Comparison of ENCODE assay signal across 20 mouse cellular contexts in genomic region chr14:27019850-27020249, GRCm38 (mm10). TPM values are rescaled to one million over a fixed set of nuclear protein-coding genes. Genes with fewer than 3 reads are reported as not detected.
A peak's percentile ranks its signal among the peaks of the same experiment; 100 is the strongest.
DNase-seq lines count a peak whose midpoint lies in the region; ATAC-seq and TF ChIP-seq lines count a peak whose summit lies in the region.
"Had no signal": no experiment of that assay in that cellular context is flagged by ENCODE, and none has a peak within 500 bp of the region (broad histone marks: within the 10 kb centered on the region; RNA-seq: fewer than 3 reads in every experiment).

No protein-coding gene starts in this region.

- TF ChIP-seq POLR2A in kidney, adult 2 months (IDR thresholded peaks at IDR 0.05; ENCODE audit: low read depth, low read length), result no peak

- TF ChIP-seq CTCF in kidney, adult 2 months (conservative IDR thresholded peaks at IDR 0.05; ENCODE audit: insufficient read depth, insufficient read length, low read depth, low read length), result no peak

- H3K27ac ChIP-seq in kidney, adult 2 months (ENCODE audit: insufficient read depth, low read depth, low read length), result no peak overlapping the region
- H3K27ac ChIP-seq in hindbrain, embryonic 12.5 days, result no peak overlapping the region
- H3K27ac ChIP-seq: hindbrain, embryonic 10.5 days; macrophage; midbrain, embryonic 15.5 days had no signal

- no peaks in the 10 kb centered on the region for H3K36me3 ChIP-seq in kidney, adult 2 months (ENCODE audit: control insufficient read depth, insufficient read depth, low read length)
- no peaks in the 10 kb centered on the region for H3K36me3 ChIP-seq in hindbrain, embryonic 12.5 days
- H3K36me3 ChIP-seq: hindbrain, embryonic 10.5 days; midbrain, embryonic 15.5 days had no signal

- 51% methylated on average over 14 of the region's 14 CpGs for WGBS in kidney, adult 2 months
- whole genome bisulfite sequencing in hindbrain, embryonic 12.5 days, result 90% methylated on average over 14 of the region's 14 CpGs

- DNase-seq in kidney, adult 2 months, result peak; percentile 68
- DNase-seq in kidney, postnatal 14 days, result no peak
- DNase-seq in 3T3-L1 (ENCODE audit: low read depth, low spot score), result peak; percentile 60
- peak; percentile 48 for DNase-seq in adipocyte (ENCODE audit: low spot score)
- peak; percentile 68 for DNase-seq in fibroblast of lung, adult 2 months (ENCODE audit: low read depth)
- DNase-seq in cerebellum, adult 11-12 months, result no peak
- DNase-seq: cerebellum, adult 9-11 months; forebrain, postnatal 0 days; gastrocnemius, postnatal 14 days; kidney, postnatal 4 days had no signal

- no peak overlapping the region for H3K4me2 ChIP-seq in hindbrain, embryonic 12.5 days (replicated peaks)
- H3K4me2 ChIP-seq: heart, embryonic 11.5 days; liver, embryonic 11.5 days; midbrain, embryonic 15.5 days had no signal

- H3K9me3 ChIP-seq in hindbrain, embryonic 12.5 days (replicated peaks), result no peaks in the 10 kb centered on the region
- H3K9me3 ChIP-seq: hindbrain, embryonic 10.5 days; midbrain, embryonic 15.5 days had no signal

- no peaks in the 10 kb centered on the region for H3K27me3 ChIP-seq in kidney, adult 2 months (replicated peaks; ENCODE audit: control insufficient read depth, insufficient read depth, low read length)
- H3K27me3 ChIP-seq in hindbrain, embryonic 12.5 days, result no peaks in the 10 kb centered on the region
- H3K27me3 ChIP-seq: midbrain, embryonic 15.5 days had no signal

- ATAC-seq in monocyte, adult 5-6 weeks (replicated peaks; ENCODE audit: insufficient number of reproducible peaks, low FRiP score, low TSS enrichment, poor library complexity, severe bottlenecking), result no peak
- no peak for ATAC-seq in hindbrain, embryonic 12.5 days (ENCODE audit: low FRiP score)
- ATAC-seq: forebrain, postnatal 0 days; midbrain, embryonic 15.5 days had no signal

- H3K4me1 ChIP-seq in kidney, adult 2 months (ENCODE audit: control insufficient read depth, insufficient read depth, low read length), result no peaks in the 10 kb centered on the region
- H3K4me1 ChIP-seq in hindbrain, embryonic 12.5 days, result no peaks in the 10 kb centered on the region
- H3K4me1 ChIP-seq: hindbrain, embryonic 10.5 days; midbrain, embryonic 15.5 days had no signal

- H3K4me3 ChIP-seq in kidney, adult 2 months (ENCODE audit: insufficient read depth, low read depth, low read length), result no peak overlapping the region
- H3K4me3 ChIP-seq in hindbrain, embryonic 12.5 days, result no peak overlapping the region
- H3K4me3 ChIP-seq: hindbrain, embryonic 10.5 days; midbrain, embryonic 15.5 days had no signal

- H3K9ac ChIP-seq in hindbrain, embryonic 12.5 days, result no peak overlapping the region
- H3K9ac ChIP-seq: forebrain, postnatal 0 days; midbrain, embryonic 15.5 days had no signal

RNA-seq across cellular contexts. Expression of gene Il17rd, which starts 18.9 kb away (rescaled TPM):
- polyA plus RNA-seq in kidney, adult 2 months (2012; rRNA removed), result 3.3 and 3.8 TPM in 2 replicates
- 0.29 to 1.1 TPM (median 0.49 TPM) in 3 replicates for total RNA-seq in monocyte, adult 5-6 weeks (2017)
- 7.6 and 8.6 TPM in 2 replicates for polyA plus RNA-seq in hindbrain, embryonic 12.5 days (2016; fragmentation: Nextera tagmentation; extraction: Ambion mirVana)

RNA-seq across cellular contexts. Expression of gene Hesx1, which starts 25.6 kb away (rescaled TPM):
- 0.12 and 0.19 TPM in 2 replicates for polyA plus RNA-seq in kidney, adult 2 months (2012; rRNA removed)
- total RNA-seq in monocyte, adult 5-6 weeks (2017), result not detected in 3 replicates
- 0.23 TPM in 1 of 2 replicates, not detected in the other for polyA plus RNA-seq in hindbrain, embryonic 12.5 days (2016; fragmentation: Nextera tagmentation; extraction: Ambion mirVana)
- total RNA-seq: adrenal gland, adult 18-20 months; forebrain, postnatal 0 days; gastrocnemius, postnatal 14 days; layer of hippocampus, postnatal 14 days; left cerebral cortex, postnatal 25 days had no signal
- polyA plus RNA-seq: forebrain, postnatal 0 days had no signal

RNA-seq across cellular contexts. Expression of gene Appl1, which starts 48.8 kb away (rescaled TPM):
- 3.7 and 5.4 TPM in 2 replicates for polyA plus RNA-seq in kidney, adult 2 months (2012; rRNA removed)
- 28.4 to 48.0 TPM (median 47.6 TPM) in 3 replicates for total RNA-seq in monocyte, adult 5-6 weeks (2017)
- 50.6 and 54.6 TPM in 2 replicates for polyA plus RNA-seq in hindbrain, embryonic 12.5 days (2016; fragmentation: Nextera tagmentation; extraction: Ambion mirVana)

Comparison
In these comparisons a context has a peak if more than half of its experiments do, and no peak if none do; other contexts are left out.
1. DNase-seq: peak in kidney, adult 2 months (single experiment), 3T3-L1 (single experiment), adipocyte (single experiment) and fibroblast of lung, adult 2 months (single experiment); none in kidney, postnatal 14 days (single experiment) and cerebellum, adult 11-12 months (single experiment).